Mouse (Mus musculus) hindbrain, postnatal 0 days (tissue): ENCODE results near the gene Gm9837. TPM values are rescaled to one million over a fixed set of nuclear protein-coding genes. Genes with fewer than 3 reads are reported as not detected.

Source experiments
- ATAC-seq: fragments of 200-750 bp; cut with Nextera tagmentation; 2 replicates; pipeline ENCODE4 v1.8.0; 2017; ENCODE audit warnings: mild to moderate bottlenecking, moderate TSS enrichment, moderate library complexity
- DNase-seq: peaks from one replicate; pipeline ENCODE4 v3.0.0-alpha.2; 2015; ENCODE audit warnings: low spot score
- H3K27ac ChIP-seq: fragments of 300-500 bp; sonication (generic); 2 replicates; pipeline ENCODE4 v1.5.1; 2014; ENCODE audit warnings: mild to moderate bottlenecking
- H3K27me3 ChIP-seq: fragments of 300-500 bp; sonication (generic); 2 replicates; pipeline ENCODE4 v1.6.1; 2014; ENCODE audit warnings: low read length, mixed read lengths; ENCODE audit not compliant: insufficient read depth
- H3K36me3 ChIP-seq: fragments of 300-500 bp; sonication (generic); 2 replicates; pipeline ENCODE4 v1.6.1; 2014; ENCODE audit warnings: low read length, mixed read lengths; ENCODE audit not compliant: insufficient read depth
- H3K4me1 ChIP-seq: fragments of 300-500 bp; sonication (generic); 2 replicates; pipeline ENCODE4 v1.6.1; 2014; ENCODE audit warnings: antibody characterized with exemption, low read length, mixed read lengths; ENCODE audit not compliant: insufficient read depth
- H3K4me2 ChIP-seq: fragments of 300-500 bp; sonication (generic); 2 replicates; pipeline ENCODE4 v1.6.1; 2014; ENCODE audit warnings: low read depth, mild to moderate bottlenecking, low read length, moderate library complexity, mixed read lengths
- H3K4me3 ChIP-seq: fragments of 300-500 bp; sonication (generic); 2 replicates; pipeline ENCODE4 v1.5.1; 2014; ENCODE audit warnings: low read length
- H3K9ac ChIP-seq: fragments of 300-500 bp; sonication (generic); replicated peaks from 2 replicates; pipeline ENCODE4 v1.6.1; 2014; ENCODE audit warnings: mild to moderate bottlenecking, low read length, moderate library complexity, mixed read lengths
- H3K9me3 ChIP-seq: fragments of 300-500 bp; sonication (generic); 2 replicates; pipeline ENCODE4 v1.6.1; 2016; ENCODE audit warnings: low read length, mixed read lengths
- CTCF ChIP-seq: IDR thresholded peaks from 2 replicates; pipeline ENCODE4 v1.5.1; 2016; ENCODE audit warnings: antibody characterized with exemption, control low read depth, low read depth
- WGBS: fragments of 180-500 bp; shearing (Covaris S2); extraction: QIAGEN DNeasy Blood & Tissue Kit; methylation state at CpG from one replicate; pipeline ENCODE4 v1.1.7; 2014; 5-methylcytosine and 5-hydroxymethylcytosine counted together
- polyA plus RNA-seq: library from polyadenylated mRNA; unstranded; fragments of >200 nt; fragmentation: Nextera tagmentation; extraction: Ambion mirVana; gene quantifications from 2 replicates; pipeline ENCODE4 v1.2.1, GENCODE M21; 2015
- total RNA-seq: library from RNA; depleted of rRNA; stranded (reverse); fragments of >200 nt; gene quantifications from 2 replicates; pipeline ENCODE4 v1.2.3, GENCODE M21; 2014

Gm9837 gene
- total and polyA plus RNA-seq, 2 experiments from 2014 or later: not detected

DNA sequence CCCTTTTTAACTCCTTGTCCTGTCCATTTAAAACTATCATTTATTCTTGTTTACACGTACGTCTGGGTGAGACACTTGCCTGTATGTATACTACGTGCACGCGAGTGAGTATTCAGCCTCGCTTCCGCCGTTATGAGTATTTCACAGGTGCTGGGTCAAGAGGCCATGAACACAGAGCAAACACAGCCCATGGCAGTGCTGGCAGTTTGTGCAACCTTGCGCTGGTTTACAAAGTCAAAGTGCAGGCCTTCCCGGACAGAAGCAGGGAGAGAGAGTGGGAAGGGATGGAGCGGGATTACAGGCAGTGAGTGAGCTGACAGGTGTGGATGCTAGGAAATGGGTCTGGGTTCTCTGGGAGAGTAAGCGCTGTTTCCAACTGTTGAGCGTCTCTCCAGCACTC, 24.1 kb downstream of the Gm9837 start:
- Histone ChIP-seq H3K4me2 (no peak overlapping the region), H3K27ac (no peak overlapping the region), H3K4me1 (no peaks in the 10 kb centered on the region), H3K9me3 (no peaks in the 10 kb centered on the region), H3K9ac (no peak overlapping the region), H3K4me3 (no peak overlapping the region), H3K36me3 (no peaks in the 10 kb centered on the region), H3K27me3 (no peaks in the 10 kb centered on the region)
- TF ChIP-seq CTCF: no peak
- WGBS: 88% methylated on average over 13 of the region's 13 CpGs
- no peak for DNase-seq
- no peak for ATAC-seq

DNA sequence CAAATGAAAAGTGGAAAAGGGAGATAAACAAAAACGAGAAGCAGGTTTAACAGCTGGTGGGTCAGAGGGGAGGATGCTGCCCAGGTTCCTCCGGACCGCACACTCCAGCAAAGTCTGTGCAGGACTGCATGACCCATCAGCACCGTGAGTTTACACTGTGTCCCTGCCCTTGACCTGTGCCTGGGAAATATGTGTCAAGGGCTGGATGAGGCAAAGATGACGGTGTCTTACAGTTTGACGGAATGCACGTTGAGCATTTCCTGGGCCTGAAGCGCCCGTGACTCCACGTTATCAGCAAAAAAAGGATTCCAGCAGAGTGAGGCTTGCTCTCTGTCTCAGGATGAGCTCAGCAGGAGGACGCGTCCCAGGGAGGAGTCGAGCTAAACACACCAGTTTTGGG, 24.7 kb downstream of the Gm9837 start:
- ATAC-seq (no peak), DNase-seq (no peak)
- Histone ChIP-seq H3K9me3 (no peaks in the 10 kb centered on the region), H3K4me1 (no peaks in the 10 kb centered on the region), H3K36me3 (no peaks in the 10 kb centered on the region), H3K9ac (no peak overlapping the region), H3K27ac (no peak overlapping the region), H3K4me3 (no peak overlapping the region), H3K27me3 (no peaks in the 10 kb centered on the region), H3K4me2 (no peak overlapping the region)
- TF ChIP-seq CTCF: no peak
- WGBS: 63% methylated on average over 13 of the region's 13 CpGs

DNA sequence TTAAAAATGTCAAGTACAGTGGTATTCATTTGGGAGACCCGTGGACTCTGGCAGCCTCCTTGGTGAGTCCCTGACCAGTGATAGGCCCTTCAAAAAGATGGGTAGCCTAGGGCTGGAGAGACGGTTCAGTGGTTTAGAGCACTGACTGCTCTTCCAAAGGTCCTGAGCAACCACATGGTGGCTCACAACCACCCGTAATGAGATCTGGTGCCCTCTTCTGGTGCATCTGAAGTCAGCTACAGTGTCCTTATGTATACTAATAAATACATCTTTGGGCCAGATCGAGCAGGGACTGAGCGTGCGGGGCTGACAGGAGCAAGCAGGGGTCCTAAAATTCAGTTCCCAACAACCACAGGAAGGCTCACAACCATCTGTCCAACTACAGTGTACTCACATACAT, 26.4 kb downstream of the Gm9837 start:
- no peak overlapping the region for H3K4me2 ChIP-seq
- DNase-seq (no peak), ATAC-seq (0 out of 2 replicates have a peak, but pooled peaks have one; percentile 53)
- 29% methylated on average over 6 of the region's 6 CpGs for WGBS
- H3K36me3 ChIP-seq: no peaks in the 10 kb centered on the region
- TF ChIP-seq CTCF: peak; percentile 71
- H3K27ac ChIP-seq: no peak overlapping the region
- no peaks in the 10 kb centered on the region for H3K4me1 ChIP-seq
- H3K27me3 ChIP-seq: no peaks in the 10 kb centered on the region
- H3K9ac ChIP-seq: no peak overlapping the region
- no peak overlapping the region for H3K4me3 ChIP-seq
- H3K9me3 ChIP-seq: no peaks in the 10 kb centered on the region

DNA sequence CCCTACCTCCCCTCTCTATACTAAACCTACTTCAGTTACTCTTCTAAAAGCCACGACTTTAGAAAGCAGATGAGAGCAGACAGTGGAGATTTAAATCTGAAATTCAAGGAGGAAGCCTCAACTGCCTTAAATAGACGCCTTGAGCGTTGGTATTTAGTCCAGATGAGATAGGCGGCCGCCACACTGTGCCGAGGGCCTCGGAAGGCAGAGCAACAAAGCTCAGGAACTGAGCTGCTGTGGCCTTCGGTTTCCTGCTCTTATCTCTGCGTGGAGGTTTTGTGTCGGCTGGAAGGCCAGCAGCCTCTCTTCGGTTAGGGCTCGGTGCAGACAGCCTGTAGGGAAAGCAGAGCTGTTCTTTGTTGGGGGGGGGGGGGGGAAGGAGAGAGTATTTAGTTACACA, 28.4 kb downstream of the Gm9837 start:
- no peaks in the 10 kb centered on the region for H3K9me3 ChIP-seq
- H3K4me2 ChIP-seq: no peak overlapping the region
- no peak overlapping the region for H3K4me3 ChIP-seq
- H3K27ac ChIP-seq: no peak overlapping the region
- H3K27me3 ChIP-seq: no peaks in the 10 kb centered on the region
- DNase-seq (no peak), ATAC-seq (no peak)
- TF ChIP-seq CTCF: no peak
- no peak overlapping the region for H3K9ac ChIP-seq
- 61% methylated on average over 12 of the region's 12 CpGs for whole genome bisulfite sequencing
- H3K36me3 ChIP-seq: no peaks in the 10 kb centered on the region
- no peaks in the 10 kb centered on the region for H3K4me1 ChIP-seq

DNA sequence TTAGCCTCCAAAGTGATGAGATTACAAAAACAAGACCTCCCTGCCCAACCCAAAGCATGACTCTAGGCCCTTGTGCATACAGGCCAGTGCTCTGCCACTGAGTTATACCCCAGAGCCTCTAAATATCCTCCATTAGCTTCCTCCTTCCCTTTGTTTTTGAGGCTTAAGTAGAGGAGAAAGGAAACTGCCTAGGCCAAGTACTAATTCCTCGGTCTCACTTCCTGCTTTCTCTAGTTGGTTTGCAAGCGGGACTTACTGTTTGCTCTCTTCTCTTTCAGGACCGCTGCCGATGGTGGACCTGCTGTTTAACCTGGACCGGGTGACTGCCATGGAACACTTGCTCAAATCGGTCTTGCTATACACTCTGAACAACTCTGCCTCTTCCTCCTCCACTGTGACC, 33.9 kb downstream of the Gm9837 start:
- Histone ChIP-seq H3K4me3 (no peak overlapping the region), H3K27me3 (no peaks in the 10 kb centered on the region), H3K27ac (no peak overlapping the region), H3K36me3 (no peaks in the 10 kb centered on the region), H3K4me1 (0 out of 2 replicates have a peak, but pooled peaks cover 3% of the 10 kb centered on the region), H3K9me3 (no peaks in the 10 kb centered on the region), H3K9ac (no peak overlapping the region), H3K4me2 (no peak overlapping the region)
- WGBS: 91% methylated on average over 6 of the region's 6 CpGs
- ATAC-seq (no peak), DNase-seq (no peak)
- no peak for TF ChIP-seq CTCF

DNA sequence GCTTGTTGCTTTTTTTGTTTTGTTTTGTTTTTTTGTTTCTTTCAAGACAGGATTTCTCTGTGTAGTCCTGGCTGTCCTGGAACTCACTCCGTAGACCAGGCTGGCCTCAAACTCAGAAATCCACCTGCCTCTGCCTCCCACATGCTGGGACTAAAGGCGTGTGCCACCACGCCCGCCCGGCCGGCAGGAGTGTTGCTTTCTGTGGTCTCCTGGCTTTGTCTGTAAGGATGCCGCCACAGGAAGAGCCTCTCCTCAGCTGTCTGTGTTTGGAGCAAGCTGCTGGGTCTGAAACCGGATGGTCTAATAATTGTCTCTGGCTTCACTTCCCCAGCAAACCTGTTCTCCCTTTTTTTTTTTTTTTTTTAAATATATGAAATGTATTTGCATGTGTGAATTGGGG, 34.8 kb downstream of the Gm9837 start:
- Histone ChIP-seq H3K36me3 (no peaks in the 10 kb centered on the region), H3K27ac (no peak overlapping the region), H3K4me3 (no peak overlapping the region), H3K4me2 (no peak overlapping the region), H3K27me3 (no peaks in the 10 kb centered on the region), H3K9me3 (no peaks in the 10 kb centered on the region), H3K9ac (no peak overlapping the region), H3K4me1 (0 out of 2 replicates have a peak, but pooled peaks cover 4% of the 10 kb centered on the region)
- no peak for ATAC-seq
- 81% methylated on average over 8 of the region's 8 CpGs for WGBS
- DNase-seq: no peak
- no peak for TF ChIP-seq CTCF

DNA sequence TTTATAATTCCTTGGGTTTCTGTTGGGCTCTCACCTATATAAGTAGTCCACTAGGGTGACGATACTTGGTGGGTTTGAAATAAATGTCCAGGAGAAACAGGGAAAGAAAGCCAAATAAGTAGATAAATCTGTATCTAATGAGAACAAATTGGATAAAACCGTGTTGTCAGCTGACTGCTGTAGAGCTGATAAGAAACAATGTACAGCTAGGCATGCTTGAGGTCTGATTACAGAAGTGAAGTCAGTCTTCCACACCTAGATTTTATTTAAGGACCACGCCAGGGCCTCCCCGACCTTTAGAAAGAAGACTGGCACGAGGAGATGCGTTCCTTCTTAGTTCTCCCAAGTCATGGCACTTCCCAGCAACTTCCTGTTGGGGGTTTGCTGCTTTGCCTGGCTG, 37.2 kb downstream of the Gm9837 start:
- Histone ChIP-seq H3K27me3 (no peaks in the 10 kb centered on the region), H3K36me3 (peaks cover 8% of the 10 kb centered on the region; the same call in 1 of the 2 replicates), H3K4me1 (peaks cover 11% of the 10 kb centered on the region), H3K27ac (no peak overlapping the region), H3K4me3 (no peak overlapping the region), H3K4me2 (no peak overlapping the region), H3K9me3 (no peaks in the 10 kb centered on the region), H3K9ac (no peak overlapping the region)
- DNase-seq: no peak
- no peak for TF ChIP-seq CTCF
- no peak for ATAC-seq
- 59% methylated on average over 6 of the region's 6 CpGs for WGBS
